Mouse (Mus musculus): ENCODE data around the gene Adnp. TPM values are rescaled to one million over a fixed set of nuclear protein-coding genes. Genes with fewer than 3 reads are reported as not detected.

The Adnp gene
- 11.4 and 15.4 TPM in 2 replicates for polyA plus RNA-seq (2015; fragmentation: Nextera tagmentation; extraction: Ambion mirVana)

DNA sequence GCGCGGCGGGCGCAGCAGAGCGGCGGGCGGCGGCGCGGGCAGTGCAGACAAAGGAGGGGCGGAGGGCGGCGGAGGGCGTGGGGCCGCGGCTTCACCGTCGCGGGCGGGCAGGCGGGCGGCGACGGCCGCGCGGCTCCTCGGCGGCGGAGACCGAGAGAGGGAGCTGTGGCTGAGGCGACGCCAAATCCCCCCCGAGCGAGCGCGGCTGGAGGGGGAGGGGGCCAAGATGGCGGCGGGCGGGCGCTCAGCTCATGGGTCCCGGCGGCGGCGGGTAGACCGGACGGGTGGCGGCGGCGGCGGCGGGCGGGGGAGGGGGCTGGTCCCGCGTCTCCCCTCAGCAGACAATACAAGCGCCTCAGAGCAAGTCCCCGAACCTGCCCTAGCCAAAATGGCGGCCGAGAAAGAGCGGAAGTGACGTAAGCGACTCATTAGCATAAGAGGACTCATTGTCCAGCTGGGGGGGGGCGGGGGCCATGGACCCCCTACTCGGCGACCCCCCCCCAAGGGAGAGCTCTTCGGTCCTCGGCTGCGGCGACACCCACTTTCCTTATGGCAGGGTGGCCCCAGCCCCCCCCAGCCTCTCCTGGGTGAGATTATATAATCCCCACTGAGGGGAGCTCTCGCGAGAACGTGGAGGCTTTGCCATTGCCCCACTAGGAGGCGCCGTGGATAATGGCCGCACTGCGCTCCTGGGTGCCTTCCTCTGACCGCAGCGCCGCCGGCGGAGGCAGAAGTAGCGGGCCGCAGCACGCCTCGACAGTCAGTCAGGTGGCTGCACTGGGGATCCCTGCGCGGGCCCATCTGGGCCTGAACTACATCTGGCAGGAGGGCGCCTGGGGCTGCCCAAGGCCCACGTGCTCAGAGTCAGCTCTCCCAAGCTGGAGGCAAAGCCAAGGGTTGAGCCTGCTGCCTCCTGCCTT, at the start of gene Adnp:
Adnp (minus strand) TSS at position 388 of the 920 bp plus-strand sequence.

DNA sequence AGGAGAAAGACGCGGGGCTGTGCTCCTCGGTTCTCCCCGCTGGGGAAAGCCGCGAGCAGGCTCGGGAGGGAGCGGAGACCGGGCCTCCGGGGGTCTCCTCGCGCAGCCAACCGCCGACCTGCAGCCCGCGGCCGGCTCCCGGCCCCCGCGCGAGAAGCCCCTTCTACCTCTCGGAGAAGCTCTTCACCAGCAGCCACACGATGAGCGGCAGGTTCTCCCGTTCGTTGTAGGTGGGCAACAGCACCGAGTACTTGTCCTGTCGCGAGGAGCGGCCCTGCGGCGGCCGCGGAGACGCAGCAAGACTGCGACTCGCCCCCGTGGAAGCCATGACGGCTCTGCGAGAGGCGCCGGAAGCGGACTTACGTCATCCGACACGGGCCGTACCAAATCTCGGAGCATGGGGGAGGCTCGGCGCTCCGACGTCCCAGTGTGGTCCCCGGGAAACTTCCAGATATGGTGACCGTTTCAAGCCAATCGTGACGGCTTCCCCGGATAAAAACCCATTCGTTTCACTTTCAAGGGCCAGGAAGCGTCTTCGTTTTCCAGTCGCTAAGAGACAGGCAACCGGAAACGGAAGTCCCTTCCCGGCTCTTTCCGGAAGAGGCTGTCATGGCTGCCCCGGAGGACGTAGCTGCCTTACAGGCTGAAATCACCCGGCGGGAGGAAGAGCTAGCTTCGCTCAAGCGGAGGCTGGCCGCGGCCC, 23.3 kb upstream of the Adnp start, which contains the start of the genes Gm20716, Dpm1 and Mocs3:
Gm20716 (minus strand) TSS at position 339 of the 703 bp plus-strand sequence.
Dpm1 (minus strand) TSS at position 566 of the 703 bp plus-strand sequence.
Mocs3 (plus strand) TSS at position 597 of the 703 bp plus-strand sequence.

Small RNA genes lying within 50 kb of the gene (microRNA-seq; reads per million reads assigned to microRNA genes)
- gene Gm24561 (ENCODE audit: borderline replicate concordance, insufficient number of aligned reads): not detected

Other genes starting within 250 kb of the Adnp start
- gene Ripor3, start 196.5 kb downstream of the Adnp start, polyA plus RNA-seq (2015; fragmentation: Nextera tagmentation; extraction: Ambion mirVana): 2.0 and 2.2 TPM in 2 replicates
- 2.6 and 2.7 TPM in 2 replicates for gene Pard6b, start 126.1 kb downstream of the Adnp start, polyA plus RNA-seq (2015; fragmentation: Nextera tagmentation; extraction: Ambion mirVana)
- gene Gm20716, start 23.3 kb upstream of the Adnp start, polyA plus RNA-seq (2015; fragmentation: Nextera tagmentation; extraction: Ambion mirVana): 6.4 and 7.3 TPM in 2 replicates
- gene Dpm1, start 23.5 kb upstream of the Adnp start, polyA plus RNA-seq (2015; fragmentation: Nextera tagmentation; extraction: Ambion mirVana): 205 and 252 TPM in 2 replicates
- 8.5 and 12.4 TPM in 2 replicates for gene Mocs3, start 23.5 kb upstream of the Adnp start, polyA plus RNA-seq (2015; fragmentation: Nextera tagmentation; extraction: Ambion mirVana)
- not detected in 2 replicates for gene Kcng1, start 74.6 kb upstream of the Adnp start, polyA plus RNA-seq (2015; fragmentation: Nextera tagmentation; extraction: Ambion mirVana)

Data from adrenal gland, postnatal 0 days (tissue).